Comparison of ENCODE assay signal across 8 mouse cellular contexts in genomic region chr13:73803450-73804178, GRCm38 (mm10). TPM values are rescaled to one million over a fixed set of nuclear protein-coding genes. Genes with fewer than 3 reads are reported as not detected.
A peak's percentile ranks its signal among the peaks of the same experiment; 100 is the strongest.
DNase-seq lines count a peak whose midpoint lies in the region; ATAC-seq and TF ChIP-seq lines count a peak whose summit lies in the region.

No protein-coding gene starts in this region.

- no peak overlapping the region for H3K27ac ChIP-seq in kidney, adult 2 months (ENCODE audit: insufficient read depth, low read depth, low read length)
- peak overlapping the region; percentile 96 for H3K27ac ChIP-seq in heart, embryonic 16.5 days (ENCODE audit: low read length)
- H3K27ac ChIP-seq in liver, embryonic 13.5 days, result no peak overlapping the region
- peak overlapping the region; percentile 53 for H3K27ac ChIP-seq in small intestine, adult 2 months (ENCODE audit: insufficient read depth, low read depth, low read length)
- H3K27ac ChIP-seq in midbrain, embryonic 14.5 days (replicated peaks; ENCODE audit: low read depth, low read length), result no peak overlapping the region

- WGBS in kidney, adult 2 months, result 70% methylated on average over 8 of the region's 8 CpGs
- WGBS in heart, embryonic 16.5 days, result 33% methylated on average over 8 of the region's 8 CpGs
- 40% methylated on average over 8 of the region's 8 CpGs for WGBS in liver, embryonic 13.5 days (ENCODE audit: insufficient replicate concordance)
- 76% methylated on average over 8 of the region's 8 CpGs for WGBS in small intestine, adult 2 months
- 92% methylated on average over 8 of the region's 8 CpGs for WGBS in midbrain, embryonic 14.5 days

- H3K4me2 ChIP-seq in heart, embryonic 16.5 days (ENCODE audit: low read depth, low read length), result no peak overlapping the region
- H3K4me2 ChIP-seq in liver, embryonic 13.5 days, result no peak overlapping the region
- no peak overlapping the region for H3K4me2 ChIP-seq in midbrain, embryonic 14.5 days (ENCODE audit: low read length)

- no peak overlapping the region for H3K4me3 ChIP-seq in kidney, adult 2 months (ENCODE audit: insufficient read depth, low read depth, low read length)
- no peak overlapping the region for H3K4me3 ChIP-seq in heart, embryonic 16.5 days (ENCODE audit: low read length)
- no peak overlapping the region for H3K4me3 ChIP-seq in liver, embryonic 13.5 days (replicated peaks)
- no peak overlapping the region for H3K4me3 ChIP-seq in small intestine, adult 2 months (ENCODE audit: low read depth, low read length)
- no peak overlapping the region for H3K4me3 ChIP-seq in midbrain, embryonic 14.5 days (replicated peaks; ENCODE audit: low read depth, low read length)

- H3K36me3 ChIP-seq in kidney, adult 2 months (ENCODE audit: control insufficient read depth, insufficient read depth, low read length), result no peaks in the 10 kb centered on the region; the same call in 1 of the 2 replicates
- H3K36me3 ChIP-seq in heart, embryonic 16.5 days (ENCODE audit: control insufficient read depth, insufficient read depth), result peaks cover 51% of the 10 kb centered on the region
- H3K36me3 ChIP-seq in liver, embryonic 13.5 days, result peaks cover 24% of the 10 kb centered on the region; the same call in 1 of the 2 replicates
- H3K36me3 ChIP-seq in small intestine, adult 2 months (ENCODE audit: control insufficient read depth, insufficient read depth, low read length), result peaks cover 78% of the 10 kb centered on the region
- peaks cover 42% of the 10 kb centered on the region for H3K36me3 ChIP-seq in midbrain, embryonic 14.5 days (ENCODE audit: control insufficient read depth, insufficient read depth, low read length)

- TF ChIP-seq POLR2A in kidney, adult 2 months (IDR thresholded peaks at IDR 0.05; ENCODE audit: low read depth, low read length), result no peak
- TF ChIP-seq POLR2A in small intestine, adult 2 months (IDR thresholded peaks at IDR 0.05; ENCODE audit: low read depth, low read length), result no peak

- H3K27me3 ChIP-seq in kidney, adult 2 months (replicated peaks; ENCODE audit: control insufficient read depth, insufficient read depth, low read length), result no peaks in the 10 kb centered on the region
- no peaks in the 10 kb centered on the region for H3K27me3 ChIP-seq in heart, embryonic 16.5 days (ENCODE audit: control insufficient read depth, insufficient read depth, low read length)
- no peaks in the 10 kb centered on the region for H3K27me3 ChIP-seq in liver, embryonic 13.5 days
- H3K27me3 ChIP-seq in small intestine, adult 2 months (ENCODE audit: control insufficient read depth, insufficient read depth, low read length), result no peaks in the 10 kb centered on the region
- no peaks in the 10 kb centered on the region for H3K27me3 ChIP-seq in midbrain, embryonic 14.5 days (ENCODE audit: control insufficient read depth, insufficient read depth, low read length)

- H3K9ac ChIP-seq in heart, embryonic 16.5 days (ENCODE audit: low read length), result peak overlapping the region; percentile 44
- H3K9ac ChIP-seq in liver, embryonic 13.5 days, result no peak overlapping the region
- no peak overlapping the region for H3K9ac ChIP-seq in midbrain, embryonic 14.5 days (replicated peaks; ENCODE audit: low read length)

- no peaks in the 10 kb centered on the region for H3K9me3 ChIP-seq in heart, embryonic 16.5 days (replicated peaks; ENCODE audit: control insufficient read depth, low read length)
- H3K9me3 ChIP-seq in liver, embryonic 13.5 days (replicated peaks), result no peaks in the 10 kb centered on the region
- H3K9me3 ChIP-seq in midbrain, embryonic 14.5 days (ENCODE audit: control insufficient read depth, low read length), result no peaks in the 10 kb centered on the region

- DNase-seq in kidney, adult 2 months, result peak; percentile 40
- no peak for DNase-seq in kidney, adult 18-20 months
- peak; percentile 70 for DNase-seq in adrenal gland, postnatal 25 days
- DNase-seq in liver, embryonic 13.5 days, result peak; percentile 6
- no peak for DNase-seq in midbrain, embryonic 14.5 days
- no peak for DNase-seq in natural killer cell, adult 2 months (ENCODE audit: low spot score in 2 of 2)

- H3K4me1 ChIP-seq in kidney, adult 2 months (ENCODE audit: control insufficient read depth, insufficient read depth, low read length), result no peaks in the 10 kb centered on the region
- H3K4me1 ChIP-seq in heart, embryonic 16.5 days (ENCODE audit: control insufficient read depth, insufficient read depth, low read length), result peaks cover 17% of the 10 kb centered on the region
- no peaks in the 10 kb centered on the region for H3K4me1 ChIP-seq in liver, embryonic 13.5 days (replicated peaks)
- no peaks in the 10 kb centered on the region for H3K4me1 ChIP-seq in small intestine, adult 2 months (ENCODE audit: control insufficient read depth, insufficient read depth, insufficient read length, low read length)
- no peaks in the 10 kb centered on the region for H3K4me1 ChIP-seq in midbrain, embryonic 14.5 days (ENCODE audit: control insufficient read depth, insufficient read depth, low read length)

- peak; percentile 95 for ATAC-seq in heart, embryonic 16.5 days (replicated peaks; ENCODE audit: extremely low read depth, insufficient read depth, low FRiP score)
- ATAC-seq in liver, embryonic 13.5 days (ENCODE audit: low read depth), result peak; percentile 65
- ATAC-seq in midbrain, embryonic 14.5 days (ENCODE audit: low FRiP score, low TSS enrichment), result no peak

- TF ChIP-seq CTCF in kidney, adult 2 months (conservative IDR thresholded peaks at IDR 0.05; ENCODE audit: insufficient read depth, insufficient read length, low read depth, low read length), result no peak
- TF ChIP-seq CTCF in small intestine, adult 2 months (IDR thresholded peaks at IDR 0.05; ENCODE audit: extremely low read depth, insufficient read length, insufficient replicate concordance, low read depth, low read length), result no peak

RNA-seq across cellular contexts. Expression of gene Nkd2, which starts 43.8 kb away (rescaled TPM):
- 1.2 and 1.3 TPM in 2 replicates for polyA plus RNA-seq in kidney, adult 2 months (2012; rRNA removed)
- total RNA-seq in adrenal gland, postnatal 25 days (2021), result 1.2 and 1.8 TPM in 2 replicates
- 3.0 and 3.7 TPM in 2 replicates for polyA plus RNA-seq in heart, embryonic 16.5 days (2015; fragmentation: Nextera tagmentation; extraction: Ambion mirVana)
- 0.12 and 0.23 TPM in 2 replicates for polyA plus RNA-seq in liver, embryonic 13.5 days (2015; fragmentation: Nextera tagmentation; extraction: Ambion mirVana)
- 5.0 and 10.1 TPM in 2 replicates for polyA plus RNA-seq in small intestine, adult 2 months (2012; rRNA removed)
- 11.1 and 12.6 TPM in 2 replicates for polyA plus RNA-seq in midbrain, embryonic 14.5 days (2014; fragmentation: Nextera tagmentation; extraction: Ambion mirVana)

Comparison
In these comparisons a context has a peak if more than half of its experiments do, and no peak if none do; other contexts are left out.
1. DNase-seq: peak in kidney, adult 2 months (single experiment), adrenal gland, postnatal 25 days (single experiment) and liver, embryonic 13.5 days (single experiment); none in kidney, adult 18-20 months (single experiment), midbrain, embryonic 14.5 days (single experiment) and natural killer cell, adult 2 months (0 of 2).
2. H3K27ac ChIP-seq: peak in heart, embryonic 16.5 days (single experiment) and small intestine, adult 2 months (single experiment); none in kidney, adult 2 months (single experiment), liver, embryonic 13.5 days (single experiment) and midbrain, embryonic 14.5 days (single experiment).